Mouse (Mus musculus) kidney, adult 11 months (tissue): ENCODE measurements at regions not wholly inside any gene's neighbourhood (a gene's known extent, or its start where the extent isn't known, plus 50 kb on each side); places are given as distances from the start of the nearest gene placed in this dataset.

ENCODE experiments used
- DNase-seq: peaks from one replicate; pipeline ENCODE4 v3.0.0; 2022

DNA sequence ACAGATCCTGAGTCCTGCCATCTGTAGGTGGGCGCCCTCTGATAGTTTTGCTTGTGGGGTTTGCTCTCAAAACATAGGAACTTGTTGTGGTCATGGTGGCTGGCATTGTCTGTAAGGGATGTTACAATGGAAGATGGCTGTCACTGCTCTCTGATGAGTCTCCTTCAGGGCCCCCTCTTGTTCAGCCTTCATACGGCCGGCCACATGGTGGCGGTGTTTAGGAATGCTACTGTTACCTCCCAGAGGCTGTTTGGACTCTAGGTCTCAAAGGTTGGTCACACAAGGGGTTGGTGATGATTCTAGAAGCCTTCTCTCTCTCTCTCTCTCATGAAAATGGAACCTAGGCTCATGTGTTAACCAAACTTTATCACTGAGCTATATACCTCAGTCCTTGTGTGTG, 137.0 kb downstream of the Nufip1 start:
- no peak for DNase-seq

DNA sequence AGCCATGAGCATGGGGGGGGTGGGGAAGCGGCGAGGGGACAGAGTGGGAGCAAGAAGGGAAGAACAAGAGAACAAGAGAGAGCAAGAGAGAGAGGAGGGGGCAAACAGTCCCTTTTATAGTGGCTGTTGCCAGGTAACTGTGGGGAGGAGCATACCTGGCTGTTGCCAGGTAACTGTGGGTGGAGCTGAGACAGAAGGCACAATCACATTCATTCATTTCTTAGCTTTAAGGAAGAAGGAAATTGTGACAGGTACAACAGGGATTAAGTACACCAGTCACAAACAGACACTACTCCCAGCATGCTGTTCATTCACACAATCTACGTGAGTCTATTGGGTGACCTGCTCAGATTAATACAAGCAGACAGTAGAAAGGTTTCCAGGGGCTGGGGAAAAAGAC, 143.2 kb downstream of the Nufip1 start:
- DNase-seq, result no peak

DNA sequence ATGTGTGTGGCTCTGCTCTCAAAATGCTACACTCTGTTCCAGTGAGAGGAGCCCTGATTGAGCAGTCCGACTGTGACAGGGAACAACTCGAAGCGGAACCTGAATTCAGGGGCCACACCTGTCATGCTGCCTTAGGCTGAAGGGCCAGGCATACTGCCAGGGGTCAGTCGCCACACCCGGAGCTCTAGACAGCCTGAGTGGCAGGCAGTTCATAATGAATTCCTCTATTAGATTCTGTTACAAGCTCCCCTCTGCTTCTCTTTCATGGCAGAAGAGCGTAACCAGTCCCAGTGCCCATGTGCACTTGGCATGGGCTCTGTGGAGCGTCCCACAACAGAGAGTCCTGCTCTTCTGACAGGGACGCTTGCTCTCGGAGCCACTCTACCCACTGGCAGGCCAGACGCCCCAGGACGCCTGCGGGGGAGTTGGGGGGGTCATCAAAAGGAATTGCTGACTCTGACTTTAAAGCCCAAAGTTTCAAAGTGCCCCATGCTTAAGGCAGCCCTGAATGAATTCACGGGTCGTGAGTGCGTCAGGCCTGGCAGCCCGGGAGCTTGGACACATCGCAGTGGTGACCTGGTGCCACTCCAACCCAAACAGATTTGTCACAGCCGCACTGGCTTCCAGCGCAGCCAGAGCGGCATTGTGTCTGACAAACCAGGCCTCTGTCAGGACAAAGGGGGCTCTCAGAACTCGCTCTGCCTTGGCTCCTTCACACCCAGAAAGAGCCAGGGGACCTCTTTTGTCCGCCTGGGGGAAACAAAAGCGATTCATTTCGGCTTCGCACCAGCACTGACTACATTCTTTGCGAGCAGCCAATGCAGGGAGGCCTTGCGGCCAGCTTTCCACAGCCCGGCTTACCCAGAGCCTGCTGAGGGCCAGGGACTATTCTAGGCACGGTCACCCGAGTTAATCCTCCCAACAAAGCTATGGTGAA, 144.1 kb downstream of the Nufip1 start:
- DNase-seq, result peak; percentile 23

DNA sequence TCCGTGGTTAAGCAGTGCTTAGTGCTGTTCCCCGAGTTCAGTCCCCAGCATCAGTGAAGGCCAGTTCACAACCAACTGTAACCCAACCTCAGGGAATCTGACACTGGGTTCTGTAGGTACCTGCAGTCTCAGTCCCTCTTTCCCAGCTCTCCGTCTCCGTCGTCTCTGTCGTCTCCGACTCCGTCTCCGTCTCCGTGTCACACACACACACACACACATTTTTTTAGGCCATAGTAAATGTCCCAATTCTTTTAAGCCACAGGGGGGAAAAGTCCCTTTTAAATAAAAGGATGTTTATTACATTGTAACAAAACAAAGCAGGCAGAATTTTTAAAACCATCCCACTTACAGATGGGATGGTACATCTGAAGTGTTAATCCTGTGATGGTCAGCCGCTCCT, 145.3 kb downstream of the Nufip1 start:
- no peak for DNase-seq

DNA sequence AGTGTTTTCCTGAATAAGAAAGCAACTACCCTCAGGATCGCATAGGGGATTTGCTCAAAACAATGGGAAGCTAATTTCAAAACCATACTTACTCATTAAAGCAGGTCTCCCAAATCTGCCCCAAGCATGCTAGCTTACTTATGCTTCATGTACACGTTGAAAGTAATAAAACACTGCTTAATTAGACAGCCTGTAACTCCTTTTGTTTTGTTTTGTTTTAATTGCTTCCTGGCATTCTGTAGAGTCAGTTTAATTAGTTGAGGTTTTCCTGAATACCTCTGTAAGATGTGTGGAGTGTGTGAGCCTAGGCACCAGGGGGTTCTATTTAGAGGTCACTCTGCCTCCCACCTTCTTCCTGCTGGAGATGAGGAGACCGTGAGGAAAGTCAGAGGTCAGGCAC, 147.9 kb downstream of the Nufip1 start:
- DNase-seq, result no peak

DNA sequence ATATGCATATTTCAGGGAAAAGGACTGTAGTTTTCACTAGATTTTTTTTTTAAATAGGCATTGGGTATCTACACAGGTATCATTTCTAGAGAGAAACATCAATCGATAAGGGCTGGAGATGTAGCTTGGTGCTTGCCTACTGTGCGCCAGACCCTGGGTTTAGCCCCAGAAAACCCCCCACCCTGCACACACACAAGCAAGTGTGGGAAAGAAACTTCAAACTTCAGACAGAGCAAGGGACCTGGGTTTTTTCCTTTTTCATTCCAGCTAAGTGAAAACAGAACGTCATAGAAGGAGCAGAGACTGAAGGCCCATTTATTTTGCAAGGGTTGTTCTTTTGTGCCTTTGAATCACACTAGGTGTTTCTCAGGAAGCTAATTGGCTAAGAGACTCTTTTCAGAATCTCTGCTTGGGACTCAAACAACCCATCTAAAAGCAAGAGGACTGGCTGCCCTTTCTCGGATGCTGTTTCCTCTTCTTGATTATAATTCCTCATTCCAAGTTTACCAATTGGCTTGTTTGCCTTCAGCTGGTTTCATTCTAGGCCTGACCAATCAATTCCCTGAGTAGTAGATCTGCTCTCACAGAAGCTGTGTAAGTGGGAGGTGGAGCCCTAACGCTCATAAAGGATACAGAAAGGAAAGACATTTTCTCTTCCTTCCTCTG, 150.1 kb downstream of the Nufip1 start:
- no peak for DNase-seq

DNA sequence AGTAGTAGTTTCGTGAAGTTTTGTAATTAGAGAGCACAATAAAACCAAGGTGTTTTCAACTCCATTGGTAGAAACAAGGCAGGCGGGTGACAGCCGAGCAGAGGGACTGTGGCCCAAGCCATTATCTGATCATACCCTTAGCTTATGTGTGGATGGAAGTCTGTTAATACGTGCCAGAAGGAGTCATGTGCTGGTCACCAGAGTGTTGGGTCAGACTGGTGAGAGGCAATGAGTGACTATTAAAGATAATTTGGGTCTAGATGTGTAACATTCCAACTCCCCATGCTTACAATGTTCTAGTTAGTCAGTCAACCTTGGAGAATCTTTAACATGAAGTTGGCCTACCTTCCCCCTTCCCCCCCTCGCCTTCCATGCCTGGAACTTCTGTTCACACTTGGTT, 151.1 kb upstream of the Tsc22d1 start:
- DNase-seq, result peak; percentile 56

DNA sequence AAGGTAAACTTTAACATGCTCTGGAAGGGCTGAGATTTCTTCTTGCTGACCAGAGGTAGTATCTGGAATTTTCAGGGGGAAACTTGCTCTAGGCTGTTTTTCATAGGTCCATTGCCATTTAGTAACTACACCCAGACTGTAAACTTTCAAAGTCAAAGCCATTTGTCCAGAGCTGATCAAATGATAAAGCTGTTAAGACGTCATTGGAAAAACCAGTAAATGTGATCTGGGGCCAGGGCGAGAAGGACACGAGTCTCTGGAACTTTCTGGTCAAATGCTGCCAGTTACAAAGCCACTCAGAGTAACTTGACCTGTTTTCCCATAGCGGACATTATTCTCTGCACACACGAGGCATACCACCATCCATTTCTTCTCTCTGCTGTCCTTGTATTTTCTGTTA, 148.9 kb upstream of the Tsc22d1 start:
- peak; percentile 61 for DNase-seq

DNA sequence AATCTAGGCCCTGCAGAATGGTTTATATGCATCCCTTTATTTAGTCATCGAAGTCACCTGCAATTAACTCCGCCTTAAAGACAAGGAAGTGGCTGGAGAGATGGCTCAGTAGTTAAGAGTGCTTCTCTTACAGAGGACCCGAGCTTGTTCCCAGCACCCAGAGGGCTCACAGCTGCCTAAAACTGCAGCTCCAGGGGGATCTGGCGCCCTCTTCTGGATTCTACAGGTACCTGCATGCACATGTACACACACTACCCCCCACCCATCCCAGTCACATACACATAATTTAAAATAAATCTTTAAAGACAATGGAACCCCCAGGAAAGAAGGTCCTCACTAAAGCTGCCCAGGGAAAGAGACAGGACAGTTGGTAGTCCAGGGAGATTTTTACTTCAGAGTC, 148.5 kb upstream of the Tsc22d1 start:
- no peak for DNase-seq

DNA sequence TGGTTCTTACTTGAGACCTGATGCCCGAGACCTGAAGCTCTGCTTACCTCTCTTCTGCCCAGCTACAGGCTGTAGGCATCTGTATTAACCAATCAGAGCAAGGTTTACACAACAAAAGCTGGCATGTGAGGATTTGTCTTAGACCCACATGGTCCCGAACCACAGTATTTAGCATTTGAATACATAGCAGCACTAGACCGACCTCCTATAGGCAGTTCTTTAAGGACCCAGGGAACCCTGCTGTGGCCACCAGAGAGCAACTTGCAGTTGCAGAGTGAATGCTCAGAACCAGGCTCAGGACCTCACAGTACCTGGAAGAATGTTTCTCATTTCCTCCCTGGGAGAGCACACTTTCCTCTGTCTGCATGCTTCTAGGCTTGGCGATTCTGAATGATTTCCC, 147.7 kb upstream of the Tsc22d1 start:
- DNase-seq, result no peak

DNA sequence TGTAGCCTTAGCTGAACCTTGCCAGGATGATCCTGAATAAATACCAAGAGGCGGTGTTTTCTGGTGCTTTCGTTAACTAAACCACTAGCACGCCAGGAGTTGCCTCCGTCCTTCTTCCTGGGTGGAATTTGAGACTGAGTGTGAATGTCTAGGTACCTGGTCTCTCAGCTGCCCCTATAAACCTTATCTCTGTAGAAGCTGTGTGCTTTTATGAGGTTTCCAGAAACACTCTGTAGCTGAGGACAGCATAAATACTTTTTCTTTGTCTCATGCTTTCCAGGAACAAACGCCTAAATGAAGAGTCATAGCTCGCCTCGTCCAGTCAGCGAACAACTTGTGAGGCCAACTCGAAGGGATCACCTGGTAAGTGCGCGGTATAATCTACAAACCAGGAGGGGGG, 143.6 kb upstream of the Tsc22d1 start:
- DNase-seq, result no peak

DNA sequence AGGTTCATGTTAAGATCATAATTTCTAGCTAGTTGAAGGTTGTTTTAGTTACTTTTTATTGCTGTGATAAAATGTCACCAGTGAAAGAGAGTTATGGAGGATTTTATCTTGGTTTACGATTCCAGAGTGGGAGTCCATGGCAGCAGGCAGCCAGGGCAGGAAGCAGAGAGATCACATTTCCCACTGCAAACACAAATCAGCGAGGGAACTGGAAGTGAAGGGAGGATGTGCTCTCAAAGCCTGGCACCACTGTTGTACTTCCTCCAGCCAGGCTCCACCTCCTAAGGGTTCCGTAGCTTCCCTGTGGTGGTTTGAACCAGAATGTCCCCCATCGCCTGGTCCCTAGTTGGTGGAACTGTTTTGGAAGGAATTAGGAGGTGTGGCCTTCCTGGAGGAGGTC, 141.9 kb upstream of the Tsc22d1 start:
- no peak for DNase-seq

DNA sequence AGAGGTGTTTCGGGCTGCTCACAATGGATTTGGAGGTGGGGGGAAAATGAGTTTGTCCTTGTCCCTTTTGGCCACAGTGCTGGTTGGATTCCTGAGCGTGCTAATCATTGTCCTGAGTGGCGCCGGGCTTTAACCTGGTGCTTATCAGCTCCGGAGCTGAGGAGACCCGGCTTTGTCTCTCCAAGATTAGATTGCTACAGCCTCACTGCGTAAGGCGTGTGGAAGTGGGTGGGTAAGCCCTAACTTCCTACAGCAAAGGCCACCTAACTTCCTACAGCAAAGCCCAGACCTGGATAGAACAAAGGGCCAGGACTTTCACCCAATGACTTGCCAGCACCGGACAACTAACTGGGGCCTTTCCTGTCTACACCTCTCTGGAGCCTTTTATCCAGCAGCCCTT, 138.1 kb upstream of the Tsc22d1 start:
- DNase-seq, result no peak

DNA sequence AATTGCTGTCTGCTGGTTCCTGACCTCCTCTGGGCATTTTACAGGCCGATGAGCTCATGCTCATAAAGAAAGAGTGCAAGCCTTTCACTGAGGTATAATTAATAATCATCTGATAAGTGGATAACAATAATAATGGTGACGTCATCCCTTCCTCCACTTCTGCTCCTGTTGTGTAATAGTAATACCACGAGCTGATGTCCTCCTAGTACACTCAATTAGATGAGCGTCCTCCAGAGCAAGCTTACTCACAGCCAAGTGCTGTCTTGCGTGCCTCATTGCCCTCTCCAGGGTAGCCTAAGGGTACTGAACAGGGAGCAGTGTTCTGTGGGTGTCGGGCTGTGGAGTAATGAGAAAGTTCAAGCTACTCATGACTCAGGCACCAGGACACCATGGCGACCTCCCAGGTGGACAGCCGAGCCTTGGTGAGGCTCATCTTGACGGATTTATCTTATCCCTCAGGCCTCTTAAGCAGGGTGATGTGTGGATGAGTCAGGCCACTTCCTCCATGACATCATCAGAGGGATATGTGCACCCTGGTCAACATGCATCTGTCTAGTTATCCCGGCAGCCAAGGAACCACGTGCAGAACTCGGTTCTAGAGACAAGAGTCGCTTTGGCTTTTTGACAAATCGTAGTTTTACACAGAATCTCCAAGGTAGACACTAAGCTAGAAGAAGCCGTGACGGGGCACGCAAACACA, 135.9 kb upstream of the Tsc22d1 start:
- DNase-seq, result no peak

DNA sequence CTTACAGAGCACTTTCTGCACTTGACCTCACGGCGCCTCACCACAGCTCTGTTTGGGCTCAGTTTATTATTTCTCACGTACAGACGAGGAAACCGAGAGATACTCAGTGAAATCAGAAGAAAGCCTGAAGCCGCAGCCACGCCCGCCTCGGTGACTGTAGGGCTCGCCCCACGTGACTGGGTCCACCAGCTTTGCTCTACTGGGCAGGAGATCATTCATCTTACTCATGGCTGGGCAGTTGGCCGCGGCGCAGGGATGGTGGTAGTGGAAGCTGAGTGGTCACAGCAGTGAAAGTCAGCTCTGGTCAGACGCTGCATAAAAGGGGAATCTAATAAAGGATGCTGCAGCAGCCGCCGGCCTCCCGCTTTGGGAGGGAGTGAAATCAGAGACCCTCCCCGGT, 135.2 kb upstream of the Tsc22d1 start:
- DNase-seq, result no peak

DNA sequence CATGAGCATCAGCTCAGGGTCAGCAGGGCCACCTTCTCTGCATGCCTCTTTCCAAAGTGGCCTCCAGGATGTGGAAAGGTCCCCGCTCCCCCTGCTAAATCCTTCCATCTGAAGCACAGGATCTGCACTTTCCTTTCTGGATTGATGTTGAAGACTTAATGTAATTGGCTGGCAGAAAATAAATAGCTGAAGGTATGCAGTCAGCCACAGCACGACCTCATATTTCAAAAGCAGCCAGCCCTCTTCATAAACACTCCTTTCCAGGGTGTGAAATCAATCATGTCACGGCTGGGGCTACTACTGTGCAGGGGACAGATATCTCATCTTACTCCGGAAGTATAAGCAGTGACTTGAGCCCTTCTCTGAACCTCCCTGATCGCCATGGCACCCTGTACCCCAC, 132.9 kb upstream of the Tsc22d1 start:
- DNase-seq, result no peak

DNA sequence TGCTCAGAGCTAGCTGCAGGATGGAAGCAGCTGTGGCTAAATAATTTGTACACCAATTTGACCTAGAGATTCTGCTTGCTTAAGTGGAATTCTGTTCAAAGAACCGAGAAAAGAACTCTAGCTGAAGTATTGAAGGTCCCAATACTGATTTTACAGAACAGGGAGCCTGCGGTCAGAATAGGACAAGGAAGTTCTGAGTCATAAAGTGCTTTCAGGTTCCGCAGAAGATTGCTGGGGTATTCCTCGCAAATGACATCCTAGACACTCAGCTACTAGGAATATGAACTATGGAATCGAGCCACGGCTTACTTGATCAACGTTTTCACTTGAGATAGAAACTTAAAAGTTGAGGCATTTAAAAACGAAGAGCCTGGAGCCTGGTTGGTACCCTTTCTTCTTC, 127.0 kb upstream of the Tsc22d1 start:
- DNase-seq, result no peak

DNA sequence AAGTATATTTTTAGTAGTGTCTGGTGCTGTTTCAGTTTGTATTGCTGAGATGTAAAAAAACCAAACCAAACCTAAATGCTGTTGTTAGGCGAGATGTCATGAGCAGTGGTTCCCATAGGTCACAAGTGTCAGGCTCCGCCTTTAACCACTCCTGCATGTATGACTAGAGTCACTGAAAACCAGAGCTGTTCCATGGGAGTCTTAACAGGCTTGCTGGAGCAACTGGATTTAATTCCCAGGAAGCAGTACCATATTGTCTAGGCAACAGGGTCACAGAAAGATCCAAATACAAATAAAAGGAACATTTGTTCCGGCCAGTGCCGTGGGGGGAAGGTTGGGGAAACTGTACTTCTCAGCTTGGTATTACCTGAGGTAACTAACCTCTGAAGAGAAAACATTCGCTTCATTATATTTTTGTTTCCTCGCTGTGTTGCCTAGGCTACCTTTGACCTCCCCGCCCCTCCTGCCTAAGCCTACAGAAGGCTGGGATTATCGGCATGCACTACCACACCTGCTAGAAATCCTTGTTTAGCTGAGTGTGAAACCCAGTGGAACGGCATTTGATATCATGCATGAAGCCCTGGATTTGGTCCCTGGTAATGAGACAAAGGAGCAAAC, 124.3 kb upstream of the Tsc22d1 start:
- no peak for DNase-seq

DNA sequence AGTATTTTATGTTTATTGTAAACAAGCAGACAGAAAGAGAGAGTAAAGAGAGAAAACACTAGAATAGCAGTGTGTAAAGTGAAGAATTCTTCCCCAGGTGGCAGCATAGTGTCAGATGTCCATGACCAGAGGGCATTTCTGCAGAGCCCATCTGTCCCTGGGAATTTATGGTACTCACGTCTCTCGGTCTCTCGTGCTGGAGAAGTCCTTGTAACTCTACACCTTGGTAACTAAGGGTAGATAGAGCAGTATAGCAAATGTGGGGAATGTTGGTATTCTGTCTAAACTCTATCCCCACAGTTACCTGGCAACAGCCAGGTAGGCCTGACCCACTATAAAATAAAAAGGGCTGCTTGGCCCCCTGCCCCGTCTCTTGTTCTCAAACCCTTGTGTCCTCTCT, 122.5 kb upstream of the Tsc22d1 start:
- no peak for DNase-seq

DNA sequence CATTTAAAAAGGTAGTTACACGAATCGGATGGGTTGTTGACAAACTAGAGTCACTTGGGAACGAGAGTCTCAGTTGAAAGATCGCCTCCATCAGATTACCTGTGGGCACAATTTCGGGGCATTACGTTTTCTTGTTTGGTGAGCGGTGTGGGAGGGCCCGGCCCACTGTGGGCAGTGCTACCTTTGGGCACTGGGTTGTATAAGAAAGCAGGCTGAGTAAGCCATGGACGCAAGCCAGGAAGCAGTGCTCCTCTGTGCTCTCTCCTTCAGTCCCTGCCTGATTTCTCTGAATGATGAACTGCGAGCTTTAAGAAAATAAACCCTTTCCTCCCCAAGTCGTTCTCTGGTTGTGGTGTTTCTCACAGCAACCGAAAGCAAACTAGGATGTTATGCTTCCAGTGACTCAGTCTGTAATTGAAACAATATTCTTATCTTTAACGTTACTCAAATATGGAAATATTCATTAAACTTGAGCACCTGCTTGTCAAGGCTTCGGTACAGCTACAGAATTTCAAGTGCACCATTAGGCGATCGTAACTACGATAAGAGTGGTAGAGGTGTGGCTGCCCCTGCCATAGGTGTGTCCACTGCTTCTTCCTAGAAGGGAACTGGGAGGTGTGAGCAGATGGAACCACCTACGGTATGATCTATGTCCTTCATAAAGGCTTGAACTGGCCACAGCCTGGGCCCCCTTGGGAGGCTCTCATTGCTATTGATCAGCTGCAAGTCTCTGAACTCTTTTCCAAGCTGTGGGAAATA, 119.2 kb upstream of the Tsc22d1 start:
- no peak for DNase-seq

DNA sequence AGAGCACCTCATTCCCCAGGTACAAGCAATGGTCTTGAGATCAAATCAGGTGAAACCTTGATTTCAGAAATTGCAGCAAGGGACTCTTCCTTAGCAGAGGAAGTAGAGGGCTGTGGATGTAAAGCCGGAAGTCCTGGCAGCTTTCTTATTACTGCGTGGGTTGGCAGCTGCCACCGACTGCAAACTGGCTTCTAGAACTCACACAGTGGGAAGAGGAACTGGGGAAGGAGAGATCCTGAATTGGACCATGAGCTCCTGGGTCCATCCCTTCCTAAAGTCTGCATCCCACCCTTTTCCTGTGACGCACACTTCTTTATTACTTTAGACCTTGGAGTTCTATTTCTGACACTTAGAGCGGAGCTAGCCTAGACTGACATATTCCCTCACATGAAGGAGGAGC, 116.9 kb upstream of the Tsc22d1 start:
- DNase-seq, result no peak

DNA sequence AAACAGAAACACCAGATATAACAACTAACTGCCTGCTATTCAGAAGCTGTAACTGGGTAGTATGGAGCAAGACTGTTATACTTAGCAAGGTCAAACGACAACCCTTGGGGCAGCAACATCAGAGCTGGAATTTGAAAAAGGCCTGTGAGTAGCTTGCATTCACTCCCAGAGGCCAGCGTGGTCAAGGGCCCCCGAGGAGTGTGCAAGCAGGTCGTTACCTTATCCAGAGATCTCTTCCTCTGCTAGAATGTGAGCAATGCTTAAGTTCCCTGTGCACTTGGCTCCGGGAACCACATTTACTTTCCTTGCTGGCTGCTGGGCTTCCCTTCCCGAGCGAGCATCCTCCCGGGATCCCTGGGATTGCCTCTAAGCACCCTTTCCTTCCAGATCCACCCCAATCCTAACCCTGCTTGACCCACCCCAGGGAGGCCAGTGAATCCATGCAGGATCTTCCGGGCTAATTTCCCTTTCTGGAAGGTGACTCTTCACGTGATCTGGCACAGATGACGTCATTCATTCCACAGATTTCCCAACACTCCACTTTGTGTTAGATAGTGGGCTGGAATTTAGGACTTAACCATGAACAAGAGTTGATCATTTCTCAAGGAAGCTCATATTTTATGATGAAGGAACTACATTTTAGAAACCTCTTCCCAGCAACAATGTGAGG, 112.3 kb upstream of the Tsc22d1 start:
- DNase-seq, result no peak
